Mouse (Mus musculus): ENCODE measurements around the gene Mgat4b. TPM values are rescaled to one million over a fixed set of nuclear protein-coding genes. Genes with fewer than 3 reads are reported as not detected.
A peak's percentile ranks its signal among the peaks of the same experiment; 100 is the strongest.

Mgat4b gene
- total RNA-seq, 2 experiments from 2014 or later: 89.3 to 110 TPM

DNA sequence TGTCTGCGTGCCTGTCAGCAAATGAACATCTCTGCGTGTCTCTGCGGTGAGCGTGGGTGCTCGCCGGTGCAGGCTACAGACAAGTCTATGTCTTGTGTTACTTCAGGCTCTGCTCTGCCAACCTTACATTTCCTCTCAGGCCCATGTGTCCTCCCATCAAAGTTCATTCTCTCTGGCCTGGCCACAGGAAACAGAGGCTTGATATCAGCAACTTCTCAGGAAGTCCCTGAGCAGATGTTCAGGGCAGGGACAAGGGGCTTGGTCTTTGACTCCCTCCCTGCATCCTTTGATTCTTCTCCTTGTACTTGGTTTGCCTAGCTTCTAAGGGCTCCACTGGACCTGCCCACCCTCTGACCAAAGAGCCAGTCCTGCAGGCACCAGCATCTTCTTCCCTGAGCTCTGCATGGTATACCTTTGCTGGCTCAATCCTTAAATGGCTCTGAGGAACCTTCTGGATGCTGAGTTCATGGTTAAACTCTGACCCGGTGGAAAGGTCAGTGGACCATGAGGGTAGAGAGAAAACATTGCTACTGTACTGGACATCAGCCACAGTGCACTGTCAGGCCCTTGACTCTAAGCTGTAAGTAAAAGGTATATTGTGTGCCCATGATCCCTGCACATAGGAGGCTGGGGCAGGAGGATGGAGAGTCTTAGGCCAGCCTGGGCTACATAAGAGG, 29.7 kb downstream of the Mgat4b start:
- no peak for DNase-seq (ENCODE audit: low spot score in 2 of 2)

DNA sequence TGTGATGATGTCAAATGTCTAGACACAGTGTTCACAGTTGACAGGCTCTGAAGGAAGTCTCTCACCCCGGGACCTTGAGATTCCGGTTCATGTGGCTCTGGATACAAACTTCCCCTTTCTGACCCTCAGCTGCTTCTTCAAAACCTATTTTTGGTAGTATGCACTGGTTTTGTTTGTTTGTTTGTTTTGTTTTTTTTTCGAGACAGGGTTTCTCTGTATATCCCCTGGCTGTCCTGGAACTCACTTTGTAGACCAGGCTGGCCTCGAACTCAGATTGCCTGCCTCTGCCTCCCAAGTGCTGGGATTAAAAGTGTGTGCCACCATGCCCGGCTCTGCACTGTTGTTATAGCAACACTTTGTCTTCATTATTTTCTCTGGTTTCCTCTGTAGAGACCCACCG, 33.2 kb downstream of the Mgat4b start:
- DNase-seq (ENCODE audit: low spot score in 2 of 2): no peak

DNA sequence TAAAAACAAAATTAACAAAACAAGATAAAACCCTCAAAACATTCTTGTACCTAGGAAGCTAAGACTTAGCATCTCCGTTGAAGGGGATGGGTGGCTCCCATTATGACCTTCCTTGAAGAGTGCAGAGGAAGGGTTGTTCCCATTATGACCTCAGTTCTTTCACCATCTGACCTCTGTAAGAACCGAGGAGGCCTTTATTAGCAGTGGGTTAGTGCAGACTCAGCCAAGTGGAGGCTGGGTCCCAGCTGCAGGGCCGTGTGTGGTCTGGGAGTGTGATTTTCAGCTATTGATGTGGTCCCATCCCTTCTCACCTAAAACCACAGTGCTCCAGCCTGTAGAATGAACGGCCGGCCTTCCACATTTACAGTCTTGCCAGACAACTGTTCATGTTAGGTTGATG, 34.6 kb downstream of the Mgat4b start:
- no peak for DNase-seq (ENCODE audit: low spot score in 2 of 2)

DNA sequence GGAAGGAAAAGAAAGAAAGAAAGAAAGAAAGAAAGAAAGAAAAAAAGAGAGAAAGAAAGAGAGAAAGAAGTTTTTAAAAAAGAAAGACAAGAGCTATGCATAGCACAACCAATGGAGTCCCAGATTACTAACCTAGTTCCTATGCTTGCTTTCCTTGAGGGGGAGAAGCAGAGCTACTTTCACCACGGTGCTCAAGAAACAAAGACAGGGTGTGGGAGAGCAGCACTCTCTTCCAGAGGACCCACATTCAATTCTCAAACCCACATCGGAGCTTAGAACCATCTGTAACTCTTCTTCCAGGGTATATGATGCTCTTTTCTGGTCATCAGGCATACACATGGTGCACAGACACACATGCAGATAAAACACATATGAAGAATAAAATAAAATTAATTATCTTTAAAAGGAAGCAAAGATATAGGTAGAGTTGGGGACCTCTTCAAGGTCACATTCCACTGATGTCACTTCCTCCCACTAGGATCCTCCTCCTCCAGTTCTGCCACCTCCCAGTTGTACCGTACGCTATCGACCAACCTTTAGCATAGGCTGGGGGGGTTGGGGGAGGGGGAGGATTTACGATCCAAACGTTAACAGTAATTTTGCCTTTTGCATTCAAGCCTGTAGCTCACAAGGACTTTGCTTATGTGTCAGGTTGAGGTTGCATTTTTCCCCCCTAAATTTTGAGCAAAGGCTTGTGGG, 37.9 kb downstream of the Mgat4b start:
- no peak for DNase-seq (ENCODE audit: low spot score in 2 of 2)

DNA sequence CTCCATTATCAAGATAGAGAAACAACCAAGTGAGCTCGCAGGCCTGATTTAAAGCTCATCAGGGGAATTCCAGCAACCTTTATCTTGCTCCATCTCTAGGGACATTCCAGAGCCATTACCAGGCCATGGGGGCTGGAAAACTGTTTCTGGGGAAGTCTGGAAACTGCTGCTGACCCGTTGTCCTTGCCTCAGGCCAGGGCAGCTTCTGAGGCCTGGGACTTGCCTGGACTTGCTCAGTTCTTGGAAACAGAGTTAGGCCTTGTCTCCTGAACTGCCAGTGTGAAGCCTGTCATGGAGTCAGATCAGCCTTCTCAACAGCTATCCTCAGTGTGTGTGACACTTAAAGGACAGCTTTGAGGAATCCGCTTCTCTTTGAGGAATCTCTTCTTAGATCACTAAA, 41.5 kb downstream of the Mgat4b start:
- no peak for DNase-seq (ENCODE audit: low spot score in 2 of 2)

DNA sequence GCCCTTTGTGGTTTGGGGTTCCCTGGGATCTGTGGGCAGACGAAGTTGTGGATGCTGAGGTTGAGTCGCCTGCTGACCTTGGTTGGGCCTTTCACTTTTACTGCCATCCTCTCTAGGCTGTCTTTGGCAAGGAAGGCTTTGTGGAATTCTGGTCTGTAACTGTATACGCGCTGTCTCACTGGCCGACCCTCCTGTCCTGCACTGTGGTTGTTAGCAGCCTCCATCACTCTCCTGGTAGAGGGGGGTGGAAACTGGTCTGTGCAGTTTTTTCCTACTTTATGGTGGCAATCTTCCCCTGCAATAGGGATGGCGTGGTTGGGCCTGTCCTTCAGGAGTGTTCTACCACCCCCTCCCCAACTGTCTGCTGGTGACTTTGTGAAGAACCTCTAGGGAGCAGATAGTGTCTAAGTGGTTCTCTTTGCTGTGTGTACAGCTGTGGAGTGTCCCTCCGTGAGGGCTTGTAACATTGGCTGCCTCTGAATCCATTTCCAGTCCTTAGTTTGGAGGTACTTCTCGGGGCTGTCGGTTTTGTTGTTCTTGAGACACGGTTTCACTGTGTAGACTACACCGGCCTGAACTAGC, 42.1 kb downstream of the Mgat4b start:
- DNase-seq (ENCODE audit: low spot score in 2 of 2): no peak

DNA sequence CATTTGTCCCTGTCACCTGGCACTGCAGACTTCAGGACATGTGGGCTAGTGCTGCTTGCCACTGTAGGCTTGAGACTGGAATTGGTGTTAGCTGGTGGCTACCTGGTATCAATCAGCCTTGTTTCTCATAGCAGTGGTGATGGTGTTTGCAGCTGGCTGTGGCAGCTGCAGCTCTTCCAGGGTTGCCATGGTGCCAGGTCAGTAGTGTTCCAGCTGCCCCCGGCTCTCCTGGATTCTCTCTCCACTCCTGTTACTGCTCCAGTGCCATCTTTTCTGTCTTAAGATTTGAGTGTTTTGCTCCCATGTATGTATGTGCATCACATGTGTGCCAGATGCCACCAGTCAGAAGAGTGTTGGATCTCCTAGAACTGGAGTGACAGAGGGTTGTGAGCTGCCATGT, 42.7 kb downstream of the Mgat4b start:
- no peak for DNase-seq (ENCODE audit: low spot score in 2 of 2)

DNA sequence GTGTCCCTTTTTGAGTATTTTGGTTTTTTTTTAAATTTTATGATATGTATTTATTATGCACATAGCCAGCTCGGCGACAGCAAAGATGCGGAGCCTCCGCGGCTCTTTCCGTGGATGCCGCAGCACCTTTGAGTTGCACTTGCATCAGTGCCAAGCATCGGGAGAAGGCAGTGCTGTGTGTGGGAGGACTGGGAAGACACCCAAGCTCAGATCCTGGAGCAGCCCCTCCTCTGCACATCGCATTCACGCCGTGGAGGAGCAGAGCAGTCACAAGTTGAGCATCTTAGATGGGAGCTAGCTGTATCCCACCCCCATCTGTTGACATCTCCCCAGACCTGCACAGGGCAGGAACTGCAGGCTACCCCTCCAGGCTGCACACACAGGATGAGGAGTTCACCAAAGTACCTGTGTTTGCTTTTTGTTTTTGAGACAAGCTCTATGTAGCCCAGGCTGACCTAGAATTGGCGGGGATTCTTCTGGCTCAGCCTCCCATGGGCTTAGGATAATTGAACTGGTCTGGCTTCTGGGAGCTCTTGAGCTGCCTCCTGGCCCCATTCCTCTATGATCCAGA, 43.4 kb downstream of the Mgat4b start:
- DNase-seq (ENCODE audit: low spot score in 2 of 2): no peak

DNA sequence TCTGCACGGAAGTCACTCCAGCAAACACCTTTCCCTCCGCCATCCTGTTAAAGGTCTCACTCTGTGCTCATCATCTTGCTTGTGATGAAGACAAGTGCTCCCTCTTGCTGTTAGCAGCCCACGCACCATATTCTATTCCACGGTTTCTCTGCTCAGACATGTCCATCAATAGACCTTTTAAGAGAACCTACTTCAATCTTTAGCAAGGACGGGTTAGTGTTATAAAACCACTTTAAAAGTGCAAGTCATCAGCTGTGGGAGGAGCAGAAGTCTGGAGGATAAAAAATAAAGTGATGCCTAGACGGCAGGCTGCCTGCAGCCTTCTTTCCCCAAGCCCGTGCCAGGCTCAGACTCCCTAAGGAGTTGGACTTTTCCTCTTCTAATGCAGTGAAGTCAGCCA, 45.9 kb downstream of the Mgat4b start:
- DNase-seq (ENCODE audit: low spot score in 2 of 2): no peak

DNA sequence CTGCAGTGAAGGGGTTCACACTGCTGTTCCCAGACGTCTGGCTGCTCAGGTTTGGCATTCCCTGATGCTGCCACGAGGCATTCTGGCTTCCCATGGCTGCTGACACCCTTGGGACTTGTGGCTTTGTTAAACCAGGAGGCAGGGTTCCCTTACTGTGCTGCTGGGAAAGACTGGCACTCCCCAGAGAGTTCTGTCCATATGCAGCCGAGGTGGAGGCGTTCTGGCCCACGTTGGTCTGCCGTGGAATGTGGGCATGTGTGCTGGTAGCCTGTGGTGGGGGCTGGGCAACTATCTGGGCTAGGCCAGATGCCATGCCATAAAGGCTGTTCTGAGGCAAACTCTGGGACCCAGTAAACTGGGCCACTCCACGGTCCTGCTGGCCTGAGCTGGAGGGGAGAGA, 47.6 kb downstream of the Mgat4b start:
- DNase-seq (ENCODE audit: low spot score in 2 of 2): no peak

DNA sequence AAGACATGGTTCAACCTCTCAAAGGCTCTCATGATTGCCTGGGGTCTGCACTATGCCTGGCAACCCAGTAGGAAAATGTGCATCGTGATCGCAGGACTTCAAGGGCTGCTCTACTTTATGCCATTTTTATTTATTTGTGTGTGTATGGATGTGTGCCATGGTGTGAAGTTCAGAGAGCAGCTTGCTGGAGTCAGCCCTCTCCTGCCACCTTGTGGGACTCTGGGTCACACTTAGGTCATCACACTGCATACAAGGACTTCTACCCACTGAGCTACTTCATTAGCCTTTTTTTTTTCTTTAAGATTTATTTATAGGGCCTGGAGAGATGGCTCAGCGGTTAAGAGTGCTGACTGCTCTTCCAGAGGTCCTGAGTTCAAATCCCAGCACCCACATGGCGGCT, 51.3 kb downstream of the Mgat4b start:
- no peak for DNase-seq (ENCODE audit: low spot score in 2 of 2)

DNA sequence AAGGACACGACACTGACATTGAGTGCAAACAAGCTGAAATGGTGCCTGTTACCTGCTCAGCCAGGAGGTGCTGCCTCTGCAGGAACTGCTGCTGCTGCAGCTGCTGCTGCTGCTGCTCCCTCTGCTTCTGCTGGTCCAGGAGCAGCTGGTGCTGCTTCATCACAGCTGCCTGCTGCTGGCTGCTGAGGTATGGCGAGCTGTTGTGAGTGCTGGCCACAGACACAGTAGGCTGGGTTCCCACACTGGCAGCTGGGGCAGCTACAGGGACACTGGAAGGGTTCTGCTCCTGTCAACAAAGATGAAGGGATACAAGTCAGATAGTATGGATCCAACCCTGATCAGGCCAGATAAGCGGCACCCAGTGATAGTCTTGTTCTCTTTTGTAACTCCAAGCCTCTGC, 52.5 kb downstream of the Mgat4b start:
- DNase-seq (ENCODE audit: low spot score in 2 of 2): no peak

DNA sequence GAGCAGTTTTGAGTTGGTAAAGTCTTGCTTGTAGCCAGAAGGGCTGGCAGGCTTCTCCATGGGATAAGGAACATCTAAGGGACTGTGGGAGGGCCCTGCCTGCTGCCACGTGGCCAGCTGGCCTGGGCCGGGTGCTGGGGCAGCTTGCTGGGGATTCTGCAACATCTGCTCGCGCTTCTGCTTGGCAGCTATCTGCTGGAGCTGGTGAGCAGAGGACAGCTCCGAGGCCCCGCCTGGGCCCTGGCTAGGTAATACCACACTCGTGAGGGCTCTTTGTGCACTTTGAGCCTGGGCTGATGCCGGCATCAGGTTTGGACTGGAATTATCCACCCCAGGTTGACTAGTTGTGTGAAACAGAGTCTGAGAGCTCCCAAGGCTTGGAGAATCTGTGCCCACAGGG, 55.2 kb downstream of the Mgat4b start:
- no peak for DNase-seq (ENCODE audit: low spot score in 2 of 2)

DNA sequence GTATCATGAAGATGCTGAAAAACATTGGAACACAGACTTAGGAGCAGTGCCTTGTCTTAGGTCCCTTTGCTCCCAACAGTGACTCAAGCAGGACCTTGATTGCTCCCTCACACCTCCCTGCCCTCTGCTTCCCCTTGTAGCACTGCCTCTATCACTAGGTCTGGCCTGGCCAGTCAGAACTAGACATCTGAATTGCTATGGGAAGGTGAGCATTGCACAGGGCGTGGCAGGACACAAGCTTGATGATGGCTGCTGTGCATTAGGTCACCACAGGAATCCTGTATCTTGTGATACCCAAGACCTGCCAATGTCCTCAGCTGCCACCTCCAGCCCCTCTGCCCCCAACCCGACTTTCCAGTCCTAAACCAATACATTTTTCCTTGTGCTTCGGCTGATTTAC, 56.3 kb downstream of the Mgat4b start:
- DNase-seq (ENCODE audit: low spot score in 2 of 2): no peak

DNA sequence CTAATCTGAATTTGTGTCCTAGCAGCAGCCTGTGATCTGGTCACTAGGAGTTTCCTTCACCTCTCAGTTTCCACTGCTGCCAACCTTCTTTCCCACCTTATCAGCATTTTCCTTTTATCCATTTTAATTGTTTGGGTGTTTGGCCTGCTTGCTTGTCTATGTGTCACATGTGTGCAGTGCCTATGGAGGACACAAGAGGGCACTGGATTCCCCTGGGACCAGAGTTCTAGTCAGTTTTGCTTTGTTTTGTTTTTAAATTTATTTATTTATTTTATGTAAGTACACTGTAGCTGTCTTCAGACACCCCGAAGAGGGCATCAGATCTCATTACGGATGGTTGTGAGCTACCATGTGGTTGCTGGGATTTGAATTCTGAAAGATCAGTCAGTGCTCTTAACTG, 58.5 kb downstream of the Mgat4b start:
- no peak for DNase-seq (ENCODE audit: low spot score in 2 of 2)

DNA sequence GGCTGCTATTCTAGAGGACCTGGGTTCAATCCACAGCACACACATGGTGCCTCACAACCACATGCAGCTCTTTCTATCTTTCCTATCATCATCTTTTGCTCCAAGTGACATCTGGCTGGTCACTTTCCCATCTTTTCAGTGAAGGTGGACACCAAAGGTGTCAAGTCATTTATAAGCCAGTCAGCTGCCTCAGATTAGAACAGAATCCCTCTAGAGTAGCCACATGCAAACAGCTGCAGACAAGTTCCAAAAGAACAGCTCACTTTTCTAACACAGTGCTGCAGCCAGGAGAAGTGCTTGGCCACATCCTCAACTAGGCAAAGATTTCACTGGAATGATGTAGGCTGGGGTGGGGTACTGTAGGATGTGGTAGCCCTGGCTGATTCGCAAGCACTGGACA, 59.2 kb downstream of the Mgat4b start:
- DNase-seq (ENCODE audit: low spot score in 2 of 2): no peak

DNA sequence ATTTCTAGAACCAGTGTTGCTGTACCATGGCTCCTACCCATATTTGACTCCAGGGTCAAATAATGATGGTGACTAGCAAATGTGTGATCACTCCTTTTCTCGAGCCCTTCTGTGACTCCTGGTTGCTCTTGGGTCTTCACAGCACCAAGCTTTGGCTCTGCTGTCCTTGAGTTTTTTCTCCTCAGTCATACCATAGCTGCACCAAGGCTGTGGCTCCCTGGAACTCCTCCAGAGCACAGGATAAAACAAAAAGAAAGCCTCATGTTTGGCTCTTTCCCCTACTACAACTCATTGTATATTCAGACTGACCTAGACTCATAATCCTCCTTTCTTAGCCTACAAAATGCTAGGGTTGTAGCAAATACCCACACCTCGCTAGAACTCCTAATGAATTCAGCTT, 62.1 kb downstream of the Mgat4b start:
- DNase-seq (ENCODE audit: low spot score in 2 of 2): no peak

DNA sequence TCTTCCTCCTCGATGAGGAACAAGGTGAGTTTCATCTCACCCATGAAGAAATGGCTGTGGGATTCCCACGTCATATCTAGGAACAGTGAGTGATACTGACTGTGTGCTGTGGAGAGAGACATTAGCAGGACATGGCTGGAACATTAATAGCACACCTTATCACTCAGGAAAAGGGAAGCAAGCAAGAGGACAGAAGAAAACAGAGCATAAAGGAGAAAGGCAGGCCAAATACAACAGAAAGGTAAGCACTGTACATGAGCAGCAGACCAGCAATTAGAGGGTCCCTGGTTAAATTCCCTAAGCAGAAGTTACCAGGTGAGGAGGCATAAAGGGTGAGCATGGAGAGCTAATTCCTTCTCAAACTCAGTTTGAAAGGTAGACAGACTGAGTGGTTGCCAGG, 64.4 kb downstream of the Mgat4b start:
- DNase-seq (ENCODE audit: low spot score in 2 of 2): no peak

DNA sequence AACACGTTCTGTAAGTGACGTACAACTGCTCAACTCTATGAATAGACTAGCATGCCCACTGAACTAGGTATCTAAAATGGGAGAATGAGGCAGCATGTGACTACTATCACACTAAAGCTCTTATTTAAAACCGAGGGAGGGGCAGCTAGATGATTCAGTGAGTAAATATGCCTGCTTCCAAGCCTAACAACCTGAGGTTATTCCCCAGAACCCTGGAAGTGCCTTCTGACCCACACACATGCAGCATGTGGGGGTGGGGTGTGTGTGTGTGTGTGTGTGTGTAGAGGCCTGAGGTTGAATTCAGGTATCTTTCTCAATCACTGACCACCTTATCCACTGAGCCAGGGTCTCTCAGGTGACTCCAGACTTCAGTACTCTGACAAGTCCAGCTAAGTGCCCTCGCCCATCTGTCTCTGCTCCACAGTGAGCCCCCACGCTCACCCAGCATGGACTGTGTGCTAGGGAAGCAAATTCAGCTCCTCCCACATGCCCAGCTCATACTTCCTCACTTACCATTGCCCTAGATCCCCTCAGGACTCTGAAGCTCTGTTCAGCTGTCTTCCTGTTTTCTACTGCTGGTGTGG, 65.0 kb downstream of the Mgat4b start:
- DNase-seq (ENCODE audit: low spot score in 2 of 2): peak in 1 of 2 experiments; percentile 14

DNA sequence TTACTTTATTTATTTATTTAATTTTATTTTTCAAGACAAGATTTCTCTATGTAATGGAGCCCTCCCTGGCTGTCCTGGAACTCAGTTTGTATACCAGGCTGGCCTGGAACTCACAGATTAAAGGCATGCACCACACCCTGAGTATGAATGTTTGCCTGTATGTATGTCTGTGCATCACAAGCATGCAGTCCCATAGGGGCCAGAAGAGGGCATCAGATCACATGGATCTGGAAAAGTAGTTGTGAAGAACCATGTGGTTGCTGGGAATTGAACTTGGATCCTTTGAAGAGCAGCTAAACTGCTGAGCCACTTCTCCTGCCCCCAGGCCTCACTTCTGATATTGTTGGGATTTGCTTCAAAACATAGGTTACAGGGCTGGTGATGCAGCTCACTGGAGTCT, 66.3 kb downstream of the Mgat4b start:
- no peak for DNase-seq (ENCODE audit: low spot score in 2 of 2)

DNA sequence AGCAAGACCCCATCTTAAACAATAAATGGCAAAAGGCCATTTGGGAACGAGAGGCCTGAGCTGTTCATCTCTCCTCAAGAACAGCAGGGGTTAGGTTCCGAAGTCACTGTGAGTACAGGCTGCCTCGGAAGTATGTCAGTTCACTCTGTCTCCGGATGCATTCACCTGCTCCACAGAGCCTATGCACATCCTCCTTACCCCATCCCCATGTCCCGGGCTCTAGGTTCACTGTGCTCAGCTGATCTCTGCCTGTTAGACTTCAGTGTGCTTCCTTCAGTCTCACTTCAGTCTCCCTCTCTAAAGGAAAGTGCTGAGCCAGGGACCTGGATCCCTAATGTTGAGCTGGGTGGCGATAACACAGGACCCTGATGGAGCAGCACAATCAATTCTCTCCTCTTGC, 67.0 kb downstream of the Mgat4b start:
- DNase-seq (ENCODE audit: low spot score in 2 of 2): no peak

DNA sequence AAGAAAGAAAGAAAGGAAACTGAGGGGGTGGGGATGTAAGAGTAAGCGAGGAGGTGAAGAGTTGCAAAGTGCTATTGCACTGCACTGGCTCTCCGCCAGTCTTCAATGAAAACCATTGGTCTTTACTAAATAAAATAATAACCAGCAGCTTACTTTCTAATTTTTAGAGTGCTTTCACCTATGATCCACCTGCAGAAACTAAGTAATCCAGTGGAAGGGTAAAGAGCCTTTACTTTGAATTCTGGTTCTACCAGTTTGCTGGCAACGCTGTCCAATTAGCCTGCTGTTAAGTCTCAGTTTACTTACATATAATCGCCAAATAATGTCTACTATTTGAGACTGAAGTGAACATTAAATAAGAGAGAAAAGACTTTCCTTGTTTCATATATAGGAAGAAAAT, 68.3 kb downstream of the Mgat4b start:
- no peak for DNase-seq (ENCODE audit: low spot score in 2 of 2)

Data from adrenal gland, adult 18-20 months (tissue).